Mouse (Mus musculus): Measurements from ENCODE around the gene 3110070M22Rik. TPM values are rescaled to one million over a fixed set of nuclear protein-coding genes. Genes with fewer than 3 reads are reported as not detected.
A peak's percentile ranks its signal among the peaks of the same experiment; 100 is the strongest.
"Not testable (repeated sequence)": the region's sequence is repeated elsewhere in the genome, so short reads cannot be mapped to it uniquely, and the experiment has no call there.

The 3110070M22Rik gene
- 1.4 and 2.1 TPM in 2 replicates for polyA plus RNA-seq (2014; fragmentation: Nextera tagmentation; extraction: Ambion mirVana)

DNA sequence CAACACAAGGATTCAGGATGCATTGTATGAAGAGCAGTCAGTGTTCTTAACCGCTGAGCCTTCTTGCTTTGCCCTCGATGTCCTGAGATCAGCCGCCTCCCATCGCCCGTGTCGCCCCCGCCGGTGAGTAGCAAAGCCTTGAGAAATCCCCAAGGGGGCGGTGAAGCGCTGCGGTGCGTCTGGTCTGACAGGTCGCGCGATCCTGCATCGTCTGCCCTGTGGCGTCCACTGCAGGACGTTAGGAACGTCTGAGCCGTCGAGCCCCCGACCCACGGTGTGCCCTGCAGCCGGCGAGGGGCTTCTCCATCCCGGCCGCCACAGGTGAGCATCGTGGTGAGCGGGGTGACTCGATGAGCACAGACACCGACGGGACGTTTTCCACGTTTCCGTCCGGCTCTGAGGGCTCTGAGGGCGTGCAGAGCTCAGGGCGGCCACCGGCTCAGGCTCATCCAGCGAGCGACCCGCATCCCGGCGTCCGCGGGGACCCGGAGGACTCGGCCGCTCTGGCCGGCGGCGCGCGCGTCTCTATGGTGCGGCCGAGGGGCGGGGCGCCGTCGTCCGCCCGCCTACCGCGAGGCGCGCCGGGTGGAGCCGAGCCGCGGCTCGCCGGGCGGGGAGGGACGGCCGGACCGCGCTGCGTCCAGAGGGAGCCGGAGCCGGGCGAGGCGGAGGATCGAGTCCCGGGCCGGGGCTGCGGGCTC lies at the start of gene 3110070M22Rik, which contains the start of gene Tmem267:
TSS of gene 3110070M22Rik (minus strand) at position 504 of the 701 bp plus-strand sequence.
TSS of gene Tmem267 (plus strand) at position 160 of the 701 bp plus-strand sequence.
- Histone ChIP-seq H3K4me1 (ENCODE audit: control insufficient read depth, insufficient read depth, low read length) (no peaks in the 10 kb centered on the region), H3K9ac (replicated peaks; ENCODE audit: low read depth, low read length) (0 out of 2 replicates have a peak within 1 kb of the TSS, but pooled peaks have one; percentile 0), H3K9me3 (ENCODE audit: control insufficient read depth, low read depth, low read length) (peaks cover 4% of the 10 kb centered on the region; the same call in 1 of the 2 replicates), H3K27me3 (ENCODE audit: control insufficient read depth, insufficient read depth, low read length) (no peaks in the 10 kb centered on the region), H3K36me3 (ENCODE audit: control insufficient read depth, insufficient read depth, low read length) (peaks cover 9% of the 10 kb centered on the region; the same call in 1 of the 2 replicates), H3K4me2 (replicated peaks; ENCODE audit: low read depth, low read length) (peak within 1 kb of the TSS; percentile 38), H3K27ac (ENCODE audit: low read length) (no peak within 1 kb of the TSS), H3K4me3 (ENCODE audit: low read depth, low read length) (no peak within 1 kb of the TSS)
- 60% methylated on average over 87 of the region's 87 CpGs for WGBS
- ATAC-seq (ENCODE audit: insufficient number of reproducible peaks, insufficient read depth, low FRiP score, low read depth), result no peak

DNA sequence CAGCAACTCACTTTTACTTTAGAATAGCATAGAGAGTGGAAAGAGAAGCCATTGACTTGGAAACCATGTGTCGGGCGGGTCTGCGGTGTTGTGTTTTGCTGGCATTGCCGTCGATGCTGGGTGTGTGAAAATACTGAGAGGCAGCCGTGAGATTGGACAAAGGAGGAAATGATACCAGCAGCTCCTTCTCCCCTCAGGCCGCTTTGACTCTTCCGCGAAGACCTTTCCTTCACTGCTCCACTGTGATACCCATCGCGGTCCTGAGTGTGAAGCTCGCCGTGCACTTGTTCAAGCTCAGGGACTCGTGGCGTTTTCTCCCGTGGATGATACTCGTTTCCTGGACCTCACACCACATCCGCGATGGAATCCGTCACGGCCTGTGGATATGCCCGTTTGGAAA lies 6.8 kb upstream of the 3110070M22Rik start:
- not testable (repeated sequence) for H3K4me3 ChIP-seq (ENCODE audit: low read depth, low read length); H3K4me1 ChIP-seq (ENCODE audit: control insufficient read depth, insufficient read depth, low read length); H3K9ac ChIP-seq (replicated peaks; ENCODE audit: low read depth, low read length); H3K4me2 ChIP-seq (replicated peaks; ENCODE audit: low read depth, low read length); H3K9me3 ChIP-seq (ENCODE audit: control insufficient read depth, low read depth, low read length); H3K27ac ChIP-seq (ENCODE audit: low read length); H3K36me3 ChIP-seq (ENCODE audit: control insufficient read depth, insufficient read depth, low read length); H3K27me3 ChIP-seq (ENCODE audit: control insufficient read depth, insufficient read depth, low read length)
- peak; percentile 15; the same call in 1 of the 2 replicates for ATAC-seq (ENCODE audit: insufficient number of reproducible peaks, insufficient read depth, low FRiP score, low read depth)
- WGBS, result 94% methylated on average over 9 of the region's 22 CpGs

- not testable (repeated sequence) for H3K9me3 ChIP-seq (ENCODE audit: control insufficient read depth, low read depth, low read length); H3K27ac ChIP-seq (ENCODE audit: low read length); H3K4me1 ChIP-seq (ENCODE audit: control insufficient read depth, insufficient read depth, low read length); H3K36me3 ChIP-seq (ENCODE audit: control insufficient read depth, insufficient read depth, low read length); H3K9ac ChIP-seq (replicated peaks; ENCODE audit: low read depth, low read length); H3K4me2 ChIP-seq (replicated peaks; ENCODE audit: low read depth, low read length); H3K4me3 ChIP-seq (ENCODE audit: low read depth, low read length); H3K27me3 ChIP-seq (ENCODE audit: control insufficient read depth, insufficient read depth, low read length); ATAC-seq (ENCODE audit: insufficient number of reproducible peaks, insufficient read depth, low FRiP score, low read depth)
- 92% methylated on average over 10 of the region's 10 CpGs for WGBS
Measured at GRCm38 (mm10) chr13:119492083-119492482, 3.9 kb upstream of the 3110070M22Rik start.

GRCm38 (mm10) chr13:119487354-119487753 lies 829 bp downstream of the 3110070M22Rik start:
- peak overlapping the region; percentile 38 for H3K4me2 ChIP-seq (replicated peaks; ENCODE audit: low read depth, low read length)

DNA sequence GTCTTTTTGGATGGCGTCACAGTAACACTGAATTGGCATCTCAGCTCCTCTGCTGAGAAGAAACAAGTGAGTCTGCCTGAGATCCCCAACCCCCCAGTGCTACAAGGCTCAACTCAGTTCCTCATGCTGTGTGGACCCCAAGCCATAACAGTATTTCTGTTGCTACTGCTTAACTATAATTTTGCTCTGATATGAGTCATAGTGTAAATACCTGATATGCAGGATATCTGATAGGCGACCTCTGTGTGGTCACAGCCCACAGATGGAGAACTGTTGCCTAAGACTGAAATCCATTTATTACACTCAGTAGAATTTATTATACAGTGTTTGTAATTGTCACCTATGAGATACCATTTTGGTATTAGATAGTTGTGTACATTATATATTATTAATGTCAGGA lies 10.4 kb downstream of the 3110070M22Rik start:
- Histone ChIP-seq H3K27ac (ENCODE audit: low read length) (no peak overlapping the region), H3K36me3 (ENCODE audit: control insufficient read depth, insufficient read depth, low read length) (peaks cover 55% of the 10 kb centered on the region), H3K4me1 (ENCODE audit: control insufficient read depth, insufficient read depth, low read length) (no peaks in the 10 kb centered on the region), H3K4me3 (ENCODE audit: low read depth, low read length) (no peak overlapping the region), H3K9ac (replicated peaks; ENCODE audit: low read depth, low read length) (no peak overlapping the region), H3K9me3 (ENCODE audit: control insufficient read depth, low read depth, low read length) (no peaks in the 10 kb centered on the region), H3K4me2 (replicated peaks; ENCODE audit: low read depth, low read length) (no peak overlapping the region), H3K27me3 (ENCODE audit: control insufficient read depth, insufficient read depth, low read length) (no peaks in the 10 kb centered on the region)
- ATAC-seq (ENCODE audit: insufficient number of reproducible peaks, insufficient read depth, low FRiP score, low read depth), result no peak
- WGBS, result 86% methylated on average over 2 of the region's 2 CpGs

More at GRCm38 (mm10) chr13:119487354-119487753, 829 bp downstream of the 3110070M22Rik start:
- Histone ChIP-seq H3K9me3 (ENCODE audit: control insufficient read depth, low read depth, low read length) (peaks cover 4% of the 10 kb centered on the region; the same call in 1 of the 2 replicates), H3K4me3 (ENCODE audit: low read depth, low read length) (no peak overlapping the region), H3K36me3 (ENCODE audit: control insufficient read depth, insufficient read depth, low read length) (peaks cover 11% of the 10 kb centered on the region; the same call in 1 of the 2 replicates), H3K4me1 (ENCODE audit: control insufficient read depth, insufficient read depth, low read length) (no peaks in the 10 kb centered on the region), H3K9ac (replicated peaks; ENCODE audit: low read depth, low read length) (no peak overlapping the region), H3K27ac (ENCODE audit: low read length) (no peak overlapping the region), H3K27me3 (ENCODE audit: control insufficient read depth, insufficient read depth, low read length) (no peaks in the 10 kb centered on the region)
- 52% methylated on average over 7 of the region's 7 CpGs for WGBS
- no peak for ATAC-seq (ENCODE audit: insufficient number of reproducible peaks, insufficient read depth, low FRiP score, low read depth)

- Histone ChIP-seq H3K36me3 (ENCODE audit: control insufficient read depth, insufficient read depth, low read length) (peaks cover 60% of the 10 kb centered on the region), H3K27ac (ENCODE audit: low read length) (no peak overlapping the region)
Measured at GRCm38 (mm10) chr13:119476631-119477030, 11.6 kb downstream of the 3110070M22Rik start.

DNA sequence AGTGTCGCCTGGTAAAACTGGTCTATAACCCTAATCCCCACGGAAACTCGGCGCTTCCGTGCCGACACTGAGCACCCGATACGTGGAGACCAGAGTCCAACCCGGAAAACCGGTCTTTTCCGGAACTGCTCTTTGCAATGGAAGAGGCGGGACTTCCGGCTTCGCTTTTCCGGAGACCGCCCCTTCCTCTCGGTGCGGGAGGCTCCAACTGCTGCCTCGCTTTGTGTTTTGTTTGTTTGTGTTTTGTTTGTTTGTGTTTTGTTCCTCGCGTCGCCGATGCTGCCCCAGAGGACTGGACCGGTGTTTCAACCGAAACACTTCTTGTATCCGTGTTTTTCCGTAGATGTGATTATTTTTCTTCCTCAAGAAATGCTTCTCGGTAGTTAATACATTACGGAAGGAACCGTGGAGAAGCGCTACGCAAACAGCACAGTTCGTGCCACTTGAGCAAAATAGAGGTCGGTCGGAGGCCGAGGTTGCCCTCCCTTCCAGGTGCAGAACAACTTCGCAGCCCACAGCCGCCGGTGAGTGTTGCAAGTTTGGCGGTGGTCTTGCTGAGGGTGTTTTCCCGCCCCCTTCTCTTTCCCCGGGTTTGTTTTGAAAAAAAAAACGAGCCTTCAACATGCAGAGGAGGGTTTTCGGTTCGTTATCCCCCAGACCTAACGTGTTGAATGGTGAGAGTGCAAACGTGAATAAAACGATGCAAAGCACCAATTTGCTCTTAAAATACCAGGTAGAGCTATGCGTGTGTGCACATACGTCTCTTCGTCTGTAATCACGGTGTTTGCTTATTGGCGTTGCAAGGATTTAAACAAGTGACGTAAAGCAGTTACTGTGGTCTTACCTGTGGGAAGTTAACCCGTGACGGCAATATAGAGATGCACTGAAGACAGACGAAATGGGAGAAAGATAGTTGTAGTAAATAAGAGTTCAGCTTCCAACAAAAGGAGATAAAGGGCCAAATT lies 25.3 kb downstream of the 3110070M22Rik start, which contains the start of gene 4833420G17Rik:
TSS of gene 4833420G17Rik (plus strand) at position 173 of the 965 bp plus-strand sequence.
- H3K27ac ChIP-seq (ENCODE audit: low read length), result peak within 1 kb of the TSS; percentile 73
- peak within 1 kb of the TSS; percentile 75 for H3K4me3 ChIP-seq (ENCODE audit: low read depth, low read length)
- H3K36me3 ChIP-seq (ENCODE audit: control insufficient read depth, insufficient read depth, low read length), result peaks cover 21% of the 10 kb centered on the region
- peak; percentile 95 for ATAC-seq (ENCODE audit: insufficient number of reproducible peaks, insufficient read depth, low FRiP score, low read depth)
- 2% methylated on average over 57 of the region's 57 CpGs for WGBS
- no peaks in the 10 kb centered on the region for H3K4me1 ChIP-seq (ENCODE audit: control insufficient read depth, insufficient read depth, low read length)
- no peaks in the 10 kb centered on the region for H3K27me3 ChIP-seq (ENCODE audit: control insufficient read depth, insufficient read depth, low read length)
- H3K4me2 ChIP-seq (replicated peaks; ENCODE audit: low read depth, low read length), result peak within 1 kb of the TSS; percentile 76
- no peaks in the 10 kb centered on the region for H3K9me3 ChIP-seq (ENCODE audit: control insufficient read depth, low read depth, low read length)
- H3K9ac ChIP-seq (replicated peaks; ENCODE audit: low read depth, low read length), result peak within 1 kb of the TSS; percentile 34

More at GRCm38 (mm10) chr13:119476631-119477030, 11.6 kb downstream of the 3110070M22Rik start:
- Histone ChIP-seq H3K9me3 (ENCODE audit: control insufficient read depth, low read depth, low read length) (no peaks in the 10 kb centered on the region), H3K4me1 (ENCODE audit: control insufficient read depth, insufficient read depth, low read length) (no peaks in the 10 kb centered on the region), H3K4me3 (ENCODE audit: low read depth, low read length) (no peak overlapping the region), H3K27me3 (ENCODE audit: control insufficient read depth, insufficient read depth, low read length) (no peaks in the 10 kb centered on the region), H3K4me2 (replicated peaks; ENCODE audit: low read depth, low read length) (no peak overlapping the region), H3K9ac (replicated peaks; ENCODE audit: low read depth, low read length) (no peak overlapping the region)
- ATAC-seq (ENCODE audit: insufficient number of reproducible peaks, insufficient read depth, low FRiP score, low read depth), result no peak
- 92% methylated on average over 9 of the region's 9 CpGs for WGBS
